Mouse (Mus musculus) megakaryocyte, embryonic 14.5 days (primary cell): ENCODE measurements at regions not wholly inside any gene's neighbourhood (a gene's known extent, or its start where the extent isn't known, plus 50 kb on each side); places are given as distances from the start of the nearest gene placed in this dataset.

ENCODE experiments used
- H3K27me3 ChIP-seq: replicated peaks from 2 replicates; pipeline ENCODE3; 2012; ENCODE audit warnings: inconsistent platforms
- H3K36me3 ChIP-seq: replicated peaks from 2 replicates; pipeline ENCODE3; 2012; ENCODE audit warnings: low read length, inconsistent platforms, mixed read lengths
- H3K4me1 ChIP-seq: 2 replicates; pipeline ENCODE4 v1.6.1; 2012; ENCODE audit warnings: inconsistent platforms
- H3K4me3 ChIP-seq: replicated peaks from 2 replicates; pipeline ENCODE3; 2012; ENCODE audit warnings: moderate library complexity, mild to moderate bottlenecking, inconsistent platforms
- H3K9me3 ChIP-seq: 2 replicates; pipeline ENCODE4 v1.6.1; 2012; ENCODE audit warnings: inconsistent platforms
- FLI1 ChIP-seq: IDR thresholded peaks from 2 replicates; pipeline ENCODE4 v1.6.1; 2012; ENCODE audit warnings: low read length, inconsistent platforms, mixed read lengths
- GATA1 ChIP-seq: IDR thresholded peaks from 3 replicates; pipeline ENCODE4 v1.6.1; 2012; ENCODE audit warnings: mixed read lengths, low read length, inconsistent platforms, borderline replicate concordance

DNA sequence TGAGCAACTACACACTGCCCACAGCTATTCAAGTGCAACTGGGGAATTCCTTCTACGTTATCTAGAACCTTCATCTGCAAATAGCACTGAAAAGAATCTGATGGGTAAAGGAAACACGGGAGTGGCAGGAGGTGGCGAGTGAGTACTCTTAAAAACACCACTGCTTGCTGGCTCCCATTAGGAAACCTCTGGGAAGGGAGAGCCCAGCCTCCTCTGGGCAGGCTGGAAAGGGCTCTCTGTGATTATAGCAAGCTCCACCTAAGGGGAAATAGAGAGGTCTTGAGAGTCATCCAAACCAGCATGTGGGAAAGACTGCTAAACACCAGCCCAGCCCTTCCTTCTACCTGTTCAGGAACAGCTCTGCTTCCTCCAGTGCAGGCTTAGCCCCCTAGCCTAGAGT is 189.0 kb upstream of the Zfp637 start:
- no peak for TF ChIP-seq FLI1
- no peak for TF ChIP-seq GATA1
- Histone ChIP-seq H3K36me3 (no peaks in the 10 kb centered on the region), H3K27me3 (no peaks in the 10 kb centered on the region), H3K4me3 (no peak overlapping the region), H3K9me3 (no peaks in the 10 kb centered on the region), H3K4me1 (no peaks in the 10 kb centered on the region)

DNA sequence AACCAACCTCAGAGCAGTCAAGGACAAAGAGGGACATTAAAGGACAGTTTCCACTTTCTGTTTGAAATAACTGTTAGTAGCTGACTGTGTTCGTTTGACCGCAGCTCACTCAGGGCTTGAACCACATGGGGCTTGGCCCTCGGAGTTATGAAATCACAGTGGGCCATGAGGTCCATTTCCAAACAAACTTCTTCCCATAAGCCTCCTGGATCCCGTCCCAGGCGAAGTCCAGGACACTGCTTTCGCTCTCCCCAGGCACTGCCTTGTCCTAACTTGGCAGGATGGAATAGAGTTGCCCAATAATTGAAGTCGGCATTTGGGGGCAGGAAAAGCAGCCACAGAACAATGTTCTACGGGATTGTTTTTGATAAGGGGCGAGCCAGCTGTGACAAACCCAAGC is 188.1 kb upstream of the Zfp637 start:
- TF ChIP-seq GATA1 (no peak), FLI1 (no peak)
- Histone ChIP-seq H3K4me1 (no peaks in the 10 kb centered on the region), H3K9me3 (no peaks in the 10 kb centered on the region), H3K27me3 (no peaks in the 10 kb centered on the region), H3K36me3 (no peaks in the 10 kb centered on the region), H3K4me3 (no peak overlapping the region)

DNA sequence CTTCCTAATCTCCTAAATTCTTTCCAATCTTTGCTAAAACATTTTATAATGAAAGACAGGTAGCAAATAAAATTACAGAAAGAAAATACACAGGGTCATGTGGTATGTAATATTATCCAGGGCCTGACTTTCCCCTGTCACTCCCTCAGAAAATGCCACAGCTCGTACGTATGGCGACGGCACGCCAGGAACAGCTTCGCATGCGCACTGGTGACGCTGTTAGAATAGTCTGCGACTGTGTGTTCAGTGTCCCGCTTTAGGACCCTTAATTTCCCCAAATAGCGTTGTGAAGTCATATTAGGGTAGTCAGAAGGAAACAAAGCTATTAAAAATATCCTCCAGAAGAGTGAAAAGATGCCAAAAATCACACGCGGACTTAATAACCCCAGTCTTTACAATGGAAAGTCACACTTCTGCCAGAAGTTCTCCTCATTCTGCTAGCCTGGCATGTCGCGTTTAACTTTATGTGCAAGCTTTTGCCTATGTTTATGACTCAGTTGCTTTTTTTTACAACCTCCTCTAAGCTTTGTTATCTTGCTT is 187.0 kb upstream of the Zfp637 start:
- Histone ChIP-seq H3K27me3 (no peaks in the 10 kb centered on the region), H3K4me1 (no peaks in the 10 kb centered on the region), H3K4me3 (no peak overlapping the region), H3K36me3 (no peaks in the 10 kb centered on the region), H3K9me3 (no peaks in the 10 kb centered on the region)
- TF ChIP-seq FLI1 (no peak), GATA1 (no peak)

DNA sequence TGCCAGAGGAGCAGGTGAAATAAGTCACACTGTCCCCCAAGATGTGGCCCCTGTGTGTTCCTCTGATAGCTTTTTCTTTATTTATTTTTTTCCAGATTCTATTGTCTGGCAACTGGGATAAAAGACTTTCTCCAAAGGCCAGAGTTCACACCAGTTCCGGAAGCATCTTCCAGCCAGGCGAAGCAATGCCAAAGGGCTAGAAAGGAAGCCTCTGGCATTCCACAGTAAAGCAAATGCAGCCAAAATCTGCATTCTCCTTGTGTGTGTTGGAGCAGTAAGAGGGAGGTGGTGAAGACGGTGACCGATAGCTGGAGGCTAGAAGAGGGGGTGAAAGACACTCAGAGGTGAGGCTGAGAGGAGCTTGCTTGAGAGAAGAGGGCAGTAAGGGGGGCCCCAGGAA is 185.0 kb upstream of the Zfp637 start:
- Histone ChIP-seq H3K27me3 (no peaks in the 10 kb centered on the region), H3K9me3 (no peaks in the 10 kb centered on the region), H3K4me1 (no peaks in the 10 kb centered on the region), H3K4me3 (no peak overlapping the region), H3K36me3 (no peaks in the 10 kb centered on the region)
- no peak for TF ChIP-seq GATA1
- TF ChIP-seq FLI1 = no peak

DNA sequence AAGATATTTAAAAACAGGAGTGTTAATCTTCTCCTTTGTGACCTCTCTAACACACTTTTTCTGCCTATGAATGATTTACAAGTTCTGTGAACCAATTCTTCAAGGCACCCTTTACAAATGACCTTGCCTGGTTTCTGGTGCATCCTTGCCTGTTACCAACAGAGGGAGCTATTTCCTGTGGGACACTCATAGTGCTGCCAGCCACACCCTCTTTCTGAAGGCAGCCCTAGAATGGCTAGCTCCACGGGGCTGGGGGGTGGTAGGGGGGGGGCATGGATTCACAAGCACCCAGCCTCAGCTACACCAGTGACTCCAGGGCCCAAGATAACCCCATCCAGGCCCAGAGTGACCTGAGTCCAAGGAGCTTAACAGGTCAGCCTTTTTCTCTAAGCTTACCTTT is 180.4 kb upstream of the Zfp637 start:
- H3K27me3 ChIP-seq = peaks cover 2% of the 10 kb centered on the region
- H3K9me3 ChIP-seq = no peaks in the 10 kb centered on the region
- H3K4me1 ChIP-seq = no peaks in the 10 kb centered on the region
- H3K36me3 ChIP-seq = no peaks in the 10 kb centered on the region
- no peak for TF ChIP-seq FLI1
- no peak for TF ChIP-seq GATA1
- H3K4me3 ChIP-seq = no peak overlapping the region

DNA sequence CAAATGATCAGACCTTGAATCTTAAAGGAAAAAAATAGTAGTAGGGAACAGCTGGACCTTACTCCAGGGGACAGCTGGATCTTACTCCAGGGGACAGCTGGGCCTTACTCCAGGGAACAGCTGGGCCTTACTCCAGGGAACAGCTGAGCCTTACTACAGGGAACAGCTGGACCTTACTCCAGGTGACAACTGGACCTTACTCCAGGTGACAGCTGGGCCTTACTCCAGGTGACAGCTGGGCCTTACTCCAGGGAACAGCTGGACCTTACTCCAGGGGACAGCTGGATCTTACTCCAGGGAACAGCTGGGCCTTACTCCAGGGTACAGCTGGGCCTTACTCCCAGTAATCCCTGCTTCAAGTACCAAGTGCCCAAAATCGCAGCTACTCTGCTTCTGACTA is 178.3 kb upstream of the Zfp637 start:
- Histone ChIP-seq H3K27me3 (peaks cover 2% of the 10 kb centered on the region), H3K9me3 (no peaks in the 10 kb centered on the region), H3K36me3 (no peaks in the 10 kb centered on the region), H3K4me1 (no peaks in the 10 kb centered on the region), H3K4me3 (no peak overlapping the region)
- no peak for TF ChIP-seq GATA1
- no peak for TF ChIP-seq FLI1

DNA sequence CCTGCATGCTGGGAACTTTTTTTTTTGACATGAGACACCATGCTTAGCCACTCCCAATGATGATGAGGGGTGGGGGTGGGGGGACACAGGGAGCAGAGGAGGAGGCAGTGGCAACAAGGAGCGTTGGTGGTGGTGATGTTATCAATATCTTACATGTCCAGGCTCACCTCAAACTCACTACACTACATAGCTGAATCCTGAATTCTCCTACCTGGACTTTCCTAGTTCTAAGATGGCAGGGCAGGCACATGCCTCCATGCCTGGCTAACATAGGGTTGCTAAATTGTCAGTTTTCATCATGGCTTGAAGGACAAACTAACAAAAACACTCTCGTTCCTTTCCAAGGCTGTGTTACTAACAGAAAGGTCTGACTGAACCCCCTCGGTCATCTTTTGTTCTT is 170.6 kb upstream of the Zfp637 start:
- Histone ChIP-seq H3K4me3 (no peak overlapping the region), H3K27me3 (no peaks in the 10 kb centered on the region), H3K36me3 (no peaks in the 10 kb centered on the region), H3K9me3 (no peaks in the 10 kb centered on the region), H3K4me1 (peaks cover 2% of the 10 kb centered on the region)
- TF ChIP-seq FLI1 = no peak
- TF ChIP-seq GATA1 = no peak

DNA sequence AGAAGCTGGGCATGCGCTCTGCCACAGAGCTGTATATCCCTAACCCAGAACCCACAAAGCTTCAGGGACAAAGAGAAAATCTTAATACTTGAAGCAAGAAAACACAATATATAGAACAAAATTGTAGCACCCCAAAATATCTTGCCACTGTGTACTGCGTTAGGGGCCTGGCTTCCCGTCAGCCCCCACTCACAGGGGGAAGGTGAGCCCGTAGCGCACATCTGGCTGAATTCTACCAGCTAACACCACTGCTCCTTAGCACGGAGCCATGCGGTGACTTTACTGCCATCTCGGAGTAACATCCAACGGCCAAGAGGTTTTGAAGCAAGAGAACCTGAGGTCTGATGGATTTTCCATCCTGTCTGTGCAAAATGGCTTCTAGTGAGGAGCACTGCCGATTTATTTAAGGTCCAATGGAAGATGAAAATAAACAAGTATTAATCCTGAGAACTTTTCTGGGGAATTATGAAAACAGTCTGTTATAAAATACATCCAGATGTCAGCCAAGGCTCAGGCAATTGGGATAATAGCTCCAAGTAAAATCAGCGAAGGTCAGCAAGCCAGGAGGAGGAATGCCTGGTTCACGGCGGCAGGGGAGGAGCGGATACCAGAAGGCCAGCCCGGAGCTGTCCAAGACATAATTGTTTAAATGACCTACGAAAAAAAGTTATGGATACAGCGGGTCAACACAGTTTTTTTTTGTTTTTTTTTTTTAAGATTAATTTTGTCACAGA is 170.0 kb upstream of the Zfp637 start:
- no peaks in the 10 kb centered on the region for H3K36me3 ChIP-seq
- H3K9me3 ChIP-seq = no peaks in the 10 kb centered on the region
- no peaks in the 10 kb centered on the region for H3K27me3 ChIP-seq
- H3K4me3 ChIP-seq = no peak overlapping the region
- TF ChIP-seq GATA1 (no peak), FLI1 (no peak)
- peaks cover 9% of the 10 kb centered on the region for H3K4me1 ChIP-seq

DNA sequence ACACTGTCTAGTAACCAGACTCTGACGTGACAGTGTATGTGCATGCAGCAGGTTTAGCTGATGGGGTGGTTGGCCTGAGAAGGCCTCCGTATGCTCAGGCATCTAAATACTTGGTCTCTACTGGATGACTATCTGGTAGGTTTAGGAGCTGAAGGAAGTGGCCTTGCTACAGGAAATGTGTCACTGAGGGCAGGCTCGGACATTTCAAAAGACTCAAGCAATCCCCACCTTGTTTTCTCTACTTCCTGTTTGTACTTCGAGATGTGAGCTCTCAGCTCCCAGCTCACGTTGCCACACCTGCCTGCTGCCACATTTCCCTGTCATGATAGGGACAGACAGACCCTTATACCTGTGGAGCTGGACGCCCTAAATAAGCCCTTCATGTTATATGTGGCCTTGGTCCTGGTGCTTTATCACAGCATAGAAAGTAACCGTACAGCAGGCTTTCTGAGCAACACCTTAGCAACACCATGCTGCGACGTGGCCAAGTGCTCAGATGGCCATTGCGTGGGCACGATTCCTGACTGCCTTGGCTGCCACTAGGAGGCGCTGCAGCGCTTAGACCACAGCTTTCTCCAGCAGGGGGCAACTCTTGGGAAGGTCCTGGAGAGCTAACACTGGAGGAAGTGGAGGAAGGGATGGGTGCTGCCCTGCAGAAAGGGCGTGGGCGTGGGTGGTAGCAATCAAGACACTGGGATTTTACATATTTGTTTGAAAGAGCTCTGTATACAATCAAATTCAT is 165.8 kb upstream of the Zfp637 start:
- Histone ChIP-seq H3K36me3 (no peaks in the 10 kb centered on the region), H3K9me3 (peaks cover 4% of the 10 kb centered on the region; the same call in 1 of the 2 replicates), H3K4me3 (no peak overlapping the region), H3K27me3 (peaks cover 3% of the 10 kb centered on the region), H3K4me1 (peaks cover 12% of the 10 kb centered on the region)
- TF ChIP-seq FLI1 (no peak), GATA1 (no peak)
